Mouse (Mus musculus): ENCODE data around the gene Pcbp4. TPM values are rescaled to one million over a fixed set of nuclear protein-coding genes. Genes with fewer than 3 reads are reported as not detected.

Pcbp4 gene
- polyA plus RNA-seq, 2 experiments, result 5.7 to 11.3 TPM

DNA sequence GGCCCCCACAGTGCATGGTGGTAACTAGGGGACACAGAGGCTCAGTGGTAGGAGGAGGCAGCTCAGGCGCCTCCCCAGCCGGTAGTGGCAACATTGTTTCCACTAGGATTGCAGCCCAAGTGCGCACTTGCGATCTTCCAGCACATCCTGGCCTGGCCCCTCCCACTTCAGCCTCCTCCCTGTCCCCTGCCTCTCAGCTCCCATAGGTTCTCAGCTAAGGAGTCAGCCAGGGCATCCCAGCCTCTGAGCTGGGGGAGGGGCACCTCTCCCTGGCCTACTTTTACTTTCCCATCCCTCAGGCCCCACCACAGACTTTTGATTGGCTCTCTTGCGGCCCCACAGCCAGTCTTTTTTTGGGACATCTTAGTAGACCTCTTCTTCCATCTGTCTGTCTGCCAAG, 18.8 kb downstream of the Pcbp4 start:
- no peak for DNase-seq (ENCODE audit: low read depth in 3 of 3, low spot score in 3 of 3)
- Histone ChIP-seq H3K36me3 (replicated peaks; ENCODE audit: control insufficient read depth, insufficient read depth, low read depth) (no peaks in the 10 kb centered on the region), H3K4me3 (ENCODE audit: insufficient read depth in 1 of 2, low read depth in 2 of 2, low read length in 2 of 2) (no peak overlapping the region), H3K27me3 (ENCODE audit: control insufficient read depth, insufficient read depth, low read length) (no peaks in the 10 kb centered on the region), H3K27ac (no peak overlapping the region), H3K4me2 (ENCODE audit: low read depth) (0 out of 2 replicates have a peak overlapping the region, but pooled peaks have one; percentile 6), H3K9me3 (ENCODE audit: control insufficient read depth, low read length) (no peaks in the 10 kb centered on the region), H3K9ac (replicated peaks) (no peak overlapping the region), H3K4me1 (replicated peaks; ENCODE audit: control insufficient read depth in 2 of 2, insufficient read depth in 2 of 2, low read length in 1 of 2) (peaks cover 0 to 4% of the 10 kb centered on the region in 2 experiments; a peak in 2 of 4 replicates)
- WGBS (ENCODE audit: insufficient replicate concordance), result 51% methylated on average over 5 of the region's 5 CpGs
- no peak for ATAC-seq (ENCODE audit: insufficient read depth)
- TF ChIP-seq EP300 (IDR thresholded peaks at IDR 0.05; ENCODE audit: low read depth) (no peak), CTCF (IDR thresholded peaks at IDR 0.05; ENCODE audit: low read depth) (no peak)

- H3K27me3 ChIP-seq (ENCODE audit: control insufficient read depth, insufficient read depth, low read length), result no peaks in the 10 kb centered on the region
- no peak overlapping the region for H3K27ac ChIP-seq
- H3K4me2 ChIP-seq (ENCODE audit: low read depth), result no peak overlapping the region
- WGBS (ENCODE audit: insufficient replicate concordance), result 43% methylated on average over 4 of the region's 4 CpGs
- H3K9ac ChIP-seq (replicated peaks), result no peak overlapping the region
- ATAC-seq (ENCODE audit: insufficient read depth) (no peak), DNase-seq (ENCODE audit: low read depth in 3 of 3, low spot score in 3 of 3) (no peak)
- TF ChIP-seq CTCF (IDR thresholded peaks at IDR 0.05; ENCODE audit: low read depth), result no peak
- no peak for TF ChIP-seq EP300 (IDR thresholded peaks at IDR 0.05; ENCODE audit: low read depth)
- peaks cover 0 to 4% of the 10 kb centered on the region in 2 experiments; a peak in 2 of 4 replicates for H3K4me1 ChIP-seq (replicated peaks; ENCODE audit: control insufficient read depth in 2 of 2, insufficient read depth in 2 of 2, low read length in 1 of 2)
- H3K9me3 ChIP-seq (ENCODE audit: control insufficient read depth, low read length), result no peaks in the 10 kb centered on the region
- H3K4me3 ChIP-seq (ENCODE audit: insufficient read depth in 1 of 2, low read depth in 2 of 2, low read length in 2 of 2), result no peak overlapping the region
- H3K36me3 ChIP-seq (replicated peaks; ENCODE audit: control insufficient read depth, insufficient read depth, low read depth), result no peaks in the 10 kb centered on the region
Measured at GRCm38 (mm10) chr9:106472321-106472720, 19.2 kb downstream of the Pcbp4 start.

DNA sequence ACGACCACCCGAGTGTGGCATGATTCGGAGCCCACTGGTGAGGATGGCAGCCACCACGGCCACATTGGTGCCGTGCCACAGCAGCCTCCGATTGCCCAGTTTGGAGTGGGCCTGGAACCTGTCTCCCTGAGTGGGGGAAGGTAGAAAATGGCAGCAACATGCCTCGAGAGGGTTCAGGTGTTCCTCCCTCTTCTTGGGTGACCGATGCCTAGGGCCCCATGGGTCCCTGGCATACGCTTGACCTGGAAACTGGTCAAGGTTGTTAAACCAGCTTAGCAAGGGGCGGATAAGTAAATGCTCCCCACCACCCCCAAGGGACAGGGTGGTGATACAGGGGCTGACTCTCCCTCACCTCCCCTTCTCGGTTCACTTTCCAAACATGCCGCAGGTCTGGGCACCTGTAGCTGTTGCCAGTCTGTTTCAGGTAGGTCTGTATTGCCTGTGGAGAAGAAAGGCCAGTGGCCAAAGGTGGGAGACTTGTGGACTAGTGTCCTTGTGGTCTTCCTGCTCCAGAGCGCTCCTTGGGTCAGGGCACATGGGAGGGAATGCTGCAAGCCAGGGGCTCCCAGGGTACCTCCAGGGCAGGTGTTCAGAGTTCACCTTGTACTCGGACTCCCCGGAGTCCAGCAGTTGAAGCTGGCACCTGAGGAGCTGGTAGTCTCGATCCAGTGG, 20.1 kb downstream of the Pcbp4 start:
- Histone ChIP-seq H3K9ac (replicated peaks) (no peak overlapping the region), H3K27ac (no peak overlapping the region), H3K27me3 (ENCODE audit: control insufficient read depth, insufficient read depth, low read length) (no peaks in the 10 kb centered on the region), H3K4me3 (ENCODE audit: insufficient read depth in 1 of 2, low read depth in 2 of 2, low read length in 2 of 2) (no peak overlapping the region), H3K4me2 (ENCODE audit: low read depth) (no peak overlapping the region), H3K9me3 (ENCODE audit: control insufficient read depth, low read length) (no peaks in the 10 kb centered on the region), H3K4me1 (replicated peaks; ENCODE audit: control insufficient read depth in 2 of 2, insufficient read depth in 2 of 2, low read length in 1 of 2) (peaks cover 6 to 11% of the 10 kb centered on the region in 2 experiments; a peak in 3 of 4 replicates), H3K36me3 (replicated peaks; ENCODE audit: control insufficient read depth, insufficient read depth, low read depth) (no peaks in the 10 kb centered on the region)
- TF ChIP-seq CTCF (IDR thresholded peaks at IDR 0.05; ENCODE audit: low read depth) (no peak), EP300 (IDR thresholded peaks at IDR 0.05; ENCODE audit: low read depth) (no peak)
- 72% methylated on average over 16 of the region's 16 CpGs for WGBS (ENCODE audit: insufficient replicate concordance)
- ATAC-seq (ENCODE audit: insufficient read depth), result no peak
- no peak for DNase-seq (ENCODE audit: low read depth in 3 of 3, low spot score in 3 of 3)

- no peak for DNase-seq (ENCODE audit: low read depth in 3 of 3, low spot score in 3 of 3)
- 53% methylated on average over 5 of the region's 5 CpGs for WGBS (ENCODE audit: insufficient replicate concordance)
- Histone ChIP-seq H3K4me3 (ENCODE audit: insufficient read depth in 1 of 2, low read depth in 2 of 2, low read length in 2 of 2) (no peak overlapping the region), H3K27ac (no peak overlapping the region), H3K36me3 (replicated peaks; ENCODE audit: control insufficient read depth, insufficient read depth, low read depth) (no peaks in the 10 kb centered on the region), H3K9ac (replicated peaks) (no peak overlapping the region), H3K4me2 (ENCODE audit: low read depth) (no peak overlapping the region), H3K9me3 (ENCODE audit: control insufficient read depth, low read length) (no peaks in the 10 kb centered on the region), H3K27me3 (ENCODE audit: control insufficient read depth, insufficient read depth, low read length) (no peaks in the 10 kb centered on the region), H3K4me1 (replicated peaks; ENCODE audit: control insufficient read depth in 2 of 2, insufficient read depth in 2 of 2, low read length in 1 of 2) (peaks cover 6 to 12% of the 10 kb centered on the region in 2 experiments; a peak in 3 of 4 replicates)
- ATAC-seq (ENCODE audit: insufficient read depth), result no peak
- TF ChIP-seq CTCF (IDR thresholded peaks at IDR 0.05; ENCODE audit: low read depth) (no peak), EP300 (IDR thresholded peaks at IDR 0.05; ENCODE audit: low read depth) (no peak)
Measured at GRCm38 (mm10) chr9:106473753-106474105, 20.6 kb downstream of the Pcbp4 start.

- Histone ChIP-seq H3K27ac (no peak overlapping the region), H3K36me3 (replicated peaks; ENCODE audit: control insufficient read depth, insufficient read depth, low read depth) (no peaks in the 10 kb centered on the region), H3K4me1 (replicated peaks; ENCODE audit: control insufficient read depth in 2 of 2, insufficient read depth in 2 of 2, low read length in 1 of 2) (peaks cover 6 to 12% of the 10 kb centered on the region in 2 experiments; a peak in 3 of 4 replicates), H3K4me2 (ENCODE audit: low read depth) (no peak overlapping the region), H3K4me3 (ENCODE audit: insufficient read depth in 1 of 2, low read depth in 2 of 2, low read length in 2 of 2) (no peak overlapping the region), H3K27me3 (ENCODE audit: control insufficient read depth, insufficient read depth, low read length) (no peaks in the 10 kb centered on the region), H3K9me3 (ENCODE audit: control insufficient read depth, low read length) (no peaks in the 10 kb centered on the region), H3K9ac (replicated peaks) (no peak overlapping the region)
- peak in 2 of 3 experiments; percentile 40 to 44 for DNase-seq (ENCODE audit: low read depth in 3 of 3, low spot score in 3 of 3)
- ATAC-seq (ENCODE audit: insufficient read depth), result no peak
- 4% methylated on average over 6 of the region's 6 CpGs for WGBS (ENCODE audit: insufficient replicate concordance)
- TF ChIP-seq CTCF (IDR thresholded peaks at IDR 0.05; ENCODE audit: low read depth), result peak; percentile 86
- no peak for TF ChIP-seq EP300 (IDR thresholded peaks at IDR 0.05; ENCODE audit: low read depth)
Measured at GRCm38 (mm10) chr9:106474456-106474855, 21.4 kb downstream of the Pcbp4 start.
